Mouse (Mus musculus): ENCODE data around the gene Lekr1. TPM values are rescaled to one million over a fixed set of nuclear protein-coding genes. Genes with fewer than 3 reads are reported as not detected.

Gene Lekr1
- total RNA-seq, 2 experiments from 2014 or later, result 0.70 to 2.1 TPM

- no peak for ATAC-seq (ENCODE audit: poor library complexity, severe bottlenecking)
Measured at GRCm38 (mm10) chr3:65829943-65830483, 164.0 kb downstream of the Lekr1 start.

GRCm38 (mm10) chr3:65830801-65831200, 164.8 kb downstream of the Lekr1 start:
- no peak for ATAC-seq (ENCODE audit: poor library complexity, severe bottlenecking)

- ATAC-seq (ENCODE audit: poor library complexity, severe bottlenecking), result no peak
Measured at GRCm38 (mm10) chr3:65832398-65832797, 166.4 kb downstream of the Lekr1 start.

- no peak for ATAC-seq (ENCODE audit: poor library complexity, severe bottlenecking)
Measured at GRCm38 (mm10) chr3:65836435-65836834, 170.4 kb downstream of the Lekr1 start.

- peak; percentile 66 for ATAC-seq (ENCODE audit: poor library complexity, severe bottlenecking)
Measured at GRCm38 (mm10) chr3:65839664-65840063, 173.6 kb downstream of the Lekr1 start.

- no peak for ATAC-seq (ENCODE audit: poor library complexity, severe bottlenecking)
Measured at GRCm38 (mm10) chr3:65841175-65841574, 175.1 kb downstream of the Lekr1 start.

- ATAC-seq (ENCODE audit: poor library complexity, severe bottlenecking), result no peak
Measured at GRCm38 (mm10) chr3:65842515-65843184, 176.6 kb downstream of the Lekr1 start.

GRCm38 (mm10) chr3:65843185-65843552, 177.1 kb downstream of the Lekr1 start:
- ATAC-seq (ENCODE audit: poor library complexity, severe bottlenecking), result no peak

- no peak for ATAC-seq (ENCODE audit: poor library complexity, severe bottlenecking)
Measured at GRCm38 (mm10) chr3:65844302-65844701, 178.3 kb downstream of the Lekr1 start.

GRCm38 (mm10) chr3:65844851-65845552, 179.0 kb downstream of the Lekr1 start:
- no peak for ATAC-seq (ENCODE audit: poor library complexity, severe bottlenecking)

GRCm38 (mm10) chr3:65847158-65847787, 181.2 kb downstream of the Lekr1 start:
- peak; percentile 52 for ATAC-seq (ENCODE audit: poor library complexity, severe bottlenecking)

- no peak for ATAC-seq (ENCODE audit: poor library complexity, severe bottlenecking)
Measured at GRCm38 (mm10) chr3:65853746-65854145, 187.7 kb downstream of the Lekr1 start.

GRCm38 (mm10) chr3:65855521-65855920, 189.5 kb downstream of the Lekr1 start:
- ATAC-seq (ENCODE audit: poor library complexity, severe bottlenecking), result no peak

GRCm38 (mm10) chr3:65858118-65858517, 192.1 kb downstream of the Lekr1 start:
- ATAC-seq (ENCODE audit: poor library complexity, severe bottlenecking), result peak; percentile 94

GRCm38 (mm10) chr3:65858741-65859348, 192.8 kb downstream of the Lekr1 start:
- ATAC-seq (ENCODE audit: poor library complexity, severe bottlenecking), result no peak

GRCm38 (mm10) chr3:65859750-65860149, 193.7 kb downstream of the Lekr1 start:
- ATAC-seq (ENCODE audit: poor library complexity, severe bottlenecking), result no peak

GRCm38 (mm10) chr3:65860903-65861302, 194.9 kb downstream of the Lekr1 start:
- ATAC-seq (ENCODE audit: poor library complexity, severe bottlenecking), result no peak

- ATAC-seq (ENCODE audit: poor library complexity, severe bottlenecking), result no peak
Measured at GRCm38 (mm10) chr3:65861471-65861881, 195.4 kb downstream of the Lekr1 start.

GRCm38 (mm10) chr3:65863297-65863696, 197.3 kb downstream of the Lekr1 start:
- ATAC-seq (ENCODE audit: poor library complexity, severe bottlenecking), result peak; percentile 96

- ATAC-seq (ENCODE audit: poor library complexity, severe bottlenecking), result no peak
Measured at GRCm38 (mm10) chr3:65863762-65864377, 197.8 kb downstream of the Lekr1 start.

GRCm38 (mm10) chr3:65868931-65869330, 202.9 kb downstream of the Lekr1 start:
- no peak for ATAC-seq (ENCODE audit: poor library complexity, severe bottlenecking)
